Mouse (Mus musculus): Measurements from ENCODE around the gene Ppif.

DNA sequence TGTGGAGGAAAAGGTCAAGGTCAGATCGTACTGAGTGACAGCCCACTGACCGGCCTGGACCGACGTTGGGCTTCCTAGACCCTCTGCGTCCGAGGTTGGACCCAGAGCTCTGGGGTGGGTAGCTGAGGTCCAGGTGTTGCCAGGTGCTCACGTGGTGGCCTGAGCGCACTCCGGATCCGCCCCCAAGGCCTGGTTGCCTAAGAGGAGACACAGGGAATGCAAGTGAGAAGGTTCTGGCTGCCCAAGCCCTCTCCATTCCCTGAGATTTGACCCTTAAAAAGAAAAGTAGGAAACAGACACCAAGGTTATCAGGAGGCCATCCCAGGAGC is 579 bp downstream of the Ppif start:
- TF ChIP-seq POLR2A (IDR thresholded peaks at IDR 0.05; ENCODE audit: low read depth, low read length) (no peak), CTCF (conservative IDR thresholded peaks at IDR 0.05; ENCODE audit: insufficient read depth, insufficient read length, low read depth, low read length) (no peak)

All from kidney, adult 2 months (tissue).